Mouse (Mus musculus) right cerebral cortex, postnatal 10 days (tissue): Measurements from ENCODE around the gene Gm17617.
"Not testable (repeated sequence)": the region's sequence is repeated elsewhere in the genome, so short reads cannot be mapped to it uniquely, and the experiment has no call there.

Experiments used
- DNase-seq, 2 experiments: peaks; one replicate each; pipeline ENCODE4 v3.0.0; 2021; ENCODE audit warnings: low spot score in 2 of 2

The Gm17617 gene

DNA sequence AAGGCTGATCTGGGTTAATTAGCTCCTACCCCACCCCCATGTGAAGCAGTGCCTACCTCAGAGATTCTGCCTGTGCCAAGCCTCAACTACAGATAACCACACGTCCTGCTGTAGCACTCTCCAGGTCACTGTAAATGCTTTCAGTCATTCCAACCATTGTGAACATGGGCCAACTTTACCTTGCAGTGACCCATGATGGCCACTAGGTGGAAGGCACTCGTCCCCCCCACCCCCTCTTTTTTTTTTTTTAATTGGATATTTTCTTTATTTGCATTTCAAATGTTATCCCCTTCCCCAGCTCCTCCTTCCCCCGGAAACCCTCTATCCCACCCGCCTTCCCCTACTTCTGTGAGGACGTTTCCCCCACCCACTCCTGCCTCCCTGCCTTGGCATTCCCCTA lies 2.0 kb upstream of the Gm17617 start:
- no peak for DNase-seq

DNA sequence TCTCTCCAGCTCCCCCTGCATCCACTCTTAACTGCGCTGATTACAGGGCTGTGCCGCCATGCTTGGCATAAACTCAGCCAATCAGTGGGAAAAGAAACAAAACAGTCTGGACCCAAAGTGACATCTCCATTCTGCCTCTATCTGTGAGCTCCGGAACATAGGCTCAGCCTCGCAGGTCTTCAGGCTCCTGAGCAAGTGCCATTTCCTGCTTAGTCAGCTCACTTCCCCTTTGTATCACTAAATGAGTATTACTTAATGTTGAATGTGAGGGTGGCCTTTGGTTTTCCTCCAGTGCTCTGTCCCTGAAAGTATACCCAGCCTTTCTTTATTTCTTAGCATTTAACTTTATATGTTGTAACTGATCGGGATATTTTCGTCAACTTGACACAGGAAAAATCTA lies 8.4 kb downstream of the Gm17617 start:
- DNase-seq: no peak

DNA sequence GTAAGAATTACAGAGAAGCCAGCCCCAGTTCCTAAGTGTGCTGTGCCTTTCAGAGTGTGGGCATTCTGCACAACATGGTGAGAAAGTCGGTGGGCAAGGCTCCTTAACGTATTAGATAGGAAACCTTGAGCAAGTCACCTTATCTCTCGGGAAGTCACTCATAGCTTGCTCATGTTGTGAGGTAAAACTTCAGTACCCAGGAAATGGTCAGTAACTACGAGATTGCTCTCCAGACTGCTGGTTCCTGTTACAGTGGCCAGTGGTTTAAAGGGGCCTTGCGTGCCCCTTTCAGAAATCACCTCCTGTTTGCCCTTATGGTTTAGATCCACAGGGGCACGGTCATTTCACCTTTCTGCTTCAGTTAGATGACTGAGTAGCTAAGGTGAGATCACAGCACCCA lies 19.0 kb downstream of the Gm17617 start:
- no peak for DNase-seq

DNA sequence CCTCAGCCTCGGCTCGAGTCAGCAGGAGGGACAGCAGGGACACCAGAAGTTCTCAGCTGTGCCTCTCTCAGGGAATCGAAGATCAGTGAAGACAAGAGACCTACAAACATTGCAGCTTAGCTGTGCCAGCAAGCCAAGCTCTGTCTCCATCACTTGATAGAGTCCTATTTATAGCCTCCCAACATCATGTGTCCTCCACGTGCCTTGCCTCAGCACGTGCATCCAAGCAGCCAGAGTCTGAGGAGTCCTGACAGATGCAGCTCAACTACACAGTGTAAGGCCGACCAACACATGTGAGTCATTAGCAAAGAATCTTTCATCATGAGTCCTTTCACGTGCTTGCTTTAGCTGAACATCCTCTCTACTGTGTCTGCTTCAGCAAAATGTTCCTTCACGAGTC lies 25.7 kb downstream of the Gm17617 start:
- DNase-seq: peak; percentile 26 to 39

DNA sequence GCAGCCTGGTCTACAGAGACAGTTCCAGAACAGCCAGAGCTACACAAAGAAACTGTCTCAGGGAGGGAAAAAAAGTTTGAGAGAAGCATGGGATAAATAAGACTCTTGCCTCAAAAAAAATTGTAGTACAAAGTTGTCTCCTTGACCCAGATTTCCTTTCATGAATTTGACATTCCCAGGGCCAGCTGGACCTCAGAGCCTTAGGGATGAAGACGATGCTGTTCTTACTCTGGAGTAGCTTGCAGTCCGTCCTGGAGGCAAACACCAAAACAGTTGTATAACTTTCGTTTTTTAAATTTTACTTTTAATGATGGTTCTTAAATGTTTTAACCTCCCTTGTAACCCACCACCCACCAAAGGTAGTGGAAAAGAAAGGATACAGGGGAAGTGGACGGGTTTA lies 26.2 kb downstream of the Gm17617 start:
- no peak for DNase-seq

DNA sequence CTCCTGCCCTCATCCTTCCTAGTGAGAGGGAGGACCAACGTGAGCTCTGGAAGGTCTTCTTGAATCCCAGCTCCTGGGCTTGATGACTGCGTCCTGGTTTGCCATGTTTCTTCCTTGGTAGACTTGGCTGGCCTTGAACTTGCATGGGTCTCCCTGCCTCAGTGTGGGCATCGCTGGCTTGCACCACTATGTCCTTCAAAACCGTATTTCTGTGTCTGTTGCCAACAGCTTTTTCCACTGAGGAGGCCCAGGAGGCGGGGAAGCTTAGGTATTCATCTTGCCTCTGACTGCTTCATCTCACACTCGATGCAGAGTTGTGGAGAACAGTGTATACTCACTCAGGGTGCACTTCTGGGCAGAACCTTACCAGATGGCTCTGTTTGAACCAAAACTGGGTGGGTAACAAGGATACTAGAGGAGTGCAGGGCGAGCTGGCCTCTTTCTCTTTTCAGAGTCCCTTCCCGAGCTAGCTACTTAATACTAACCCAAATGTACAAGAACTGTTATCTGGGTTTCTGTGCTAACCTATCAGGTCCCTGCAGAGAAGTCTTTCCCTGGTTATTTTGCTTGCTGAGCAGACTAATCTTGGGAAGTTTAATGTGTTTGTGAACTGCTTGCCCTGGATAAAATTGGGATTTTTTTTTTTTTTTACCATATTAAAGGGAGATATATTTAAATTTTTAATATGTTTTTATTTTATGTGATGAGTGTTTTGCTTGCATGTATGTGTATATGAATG lies 27.2 kb downstream of the Gm17617 start:
- peak; percentile 22 to 28 for DNase-seq

DNA sequence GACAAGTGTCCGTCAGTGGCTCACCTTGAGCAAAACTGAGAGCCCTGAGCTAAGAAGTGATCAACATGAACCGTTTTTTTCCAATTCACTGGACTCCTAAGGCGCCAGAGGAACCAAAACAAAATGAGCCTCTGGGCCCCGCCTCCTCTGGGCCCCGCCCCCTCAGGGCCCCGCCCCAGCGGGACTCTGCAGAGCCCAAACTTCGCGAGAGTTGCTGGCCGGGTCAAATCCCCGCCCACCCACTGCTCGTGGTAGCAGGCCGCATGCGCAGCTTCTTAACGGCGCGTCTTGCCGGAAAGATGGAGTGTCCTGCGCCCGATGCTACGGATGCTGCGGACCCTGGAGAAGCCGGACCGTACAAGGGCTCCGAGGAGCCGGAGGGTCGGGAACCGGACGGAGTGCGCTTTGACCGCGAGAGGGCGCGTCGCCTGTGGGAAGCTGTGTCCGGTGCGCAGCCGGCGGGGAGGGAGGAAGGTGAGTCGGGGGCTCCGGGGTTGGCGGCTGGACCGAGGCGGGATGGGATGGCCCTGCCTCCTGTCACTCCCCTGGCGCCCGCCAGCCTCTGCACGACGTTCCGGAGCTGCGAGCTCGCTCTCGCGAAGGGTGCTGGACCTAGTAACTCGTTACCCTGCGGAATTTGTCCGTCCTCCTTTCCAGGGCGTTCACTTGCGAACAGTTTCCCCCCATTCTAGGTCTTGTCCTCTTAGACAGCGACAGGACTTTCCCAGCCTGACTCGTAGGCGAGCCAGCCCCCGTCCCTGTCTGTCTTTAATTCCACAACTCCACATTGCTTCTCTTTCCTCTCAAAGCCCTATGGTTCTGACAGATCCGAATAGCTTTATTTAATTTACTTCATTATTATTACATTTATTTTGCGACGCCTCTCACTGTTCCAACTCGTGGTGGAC lies 28.0 kb downstream of the Gm17617 start, which contains the start of gene Zfp346:
TSS of gene Zfp346 (plus strand) at position 267 of the 908 bp plus-strand sequence.
- peak; percentile 97 to 98 for DNase-seq

DNA sequence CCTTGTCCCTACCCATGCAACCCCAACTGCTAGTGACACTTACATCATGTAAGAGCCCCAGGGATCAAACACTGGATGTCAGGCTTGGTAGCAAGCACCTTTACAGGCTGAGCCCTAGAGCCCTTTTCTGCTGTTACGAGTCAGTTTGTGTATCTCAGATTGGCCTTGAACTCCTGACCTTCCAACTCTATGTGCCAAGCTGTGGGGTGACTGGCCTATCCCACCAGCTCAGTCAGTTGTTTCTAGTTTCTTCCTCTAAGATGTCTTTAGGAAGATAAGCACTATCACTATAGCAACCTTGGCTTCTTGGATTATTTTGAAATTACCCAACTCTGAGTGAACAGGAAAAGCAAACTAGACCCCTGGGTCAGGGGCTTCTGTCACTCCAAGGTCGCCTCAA lies 30.0 kb downstream of the Gm17617 start:
- no peak for DNase-seq

DNA sequence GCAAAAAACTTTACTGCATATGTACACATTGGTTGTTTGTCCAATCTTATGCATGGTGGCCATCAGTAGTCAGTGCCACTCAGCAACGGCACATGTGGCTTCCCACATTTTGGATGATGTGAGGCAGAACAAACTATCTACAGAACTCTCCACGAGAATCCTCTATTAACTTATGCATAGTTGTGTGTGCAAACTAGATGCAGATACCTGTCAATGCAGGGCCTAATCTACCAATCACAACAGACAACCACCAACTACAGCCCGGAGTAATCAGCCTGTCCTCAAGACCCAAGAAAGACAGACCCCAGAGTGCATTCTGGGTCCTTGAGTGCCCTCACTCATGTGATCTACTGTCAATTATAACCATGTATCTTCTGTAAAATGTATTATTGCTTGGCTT lies 31.0 kb downstream of the Gm17617 start:
- no peak for DNase-seq

DNA sequence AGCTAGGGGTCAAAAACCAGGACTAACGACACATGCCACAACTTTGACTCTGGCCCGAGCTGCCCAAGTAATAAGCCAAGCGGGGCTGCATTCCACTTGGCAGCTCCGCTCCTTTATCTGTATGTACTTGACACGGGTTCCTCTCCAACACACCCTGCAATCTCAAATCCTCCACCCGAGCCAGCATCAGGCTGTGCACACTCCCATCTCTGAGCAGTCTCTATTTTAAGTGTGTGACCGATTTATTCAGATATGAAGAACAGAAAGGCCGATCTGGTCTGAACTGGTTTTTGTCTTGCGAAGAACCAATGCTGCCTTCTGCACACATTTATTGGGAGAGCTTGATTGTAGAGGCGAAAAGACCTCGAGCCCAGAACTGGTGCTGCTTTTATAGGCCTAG lies 31.7 kb downstream of the Gm17617 start:
- DNase-seq: no peak

DNA sequence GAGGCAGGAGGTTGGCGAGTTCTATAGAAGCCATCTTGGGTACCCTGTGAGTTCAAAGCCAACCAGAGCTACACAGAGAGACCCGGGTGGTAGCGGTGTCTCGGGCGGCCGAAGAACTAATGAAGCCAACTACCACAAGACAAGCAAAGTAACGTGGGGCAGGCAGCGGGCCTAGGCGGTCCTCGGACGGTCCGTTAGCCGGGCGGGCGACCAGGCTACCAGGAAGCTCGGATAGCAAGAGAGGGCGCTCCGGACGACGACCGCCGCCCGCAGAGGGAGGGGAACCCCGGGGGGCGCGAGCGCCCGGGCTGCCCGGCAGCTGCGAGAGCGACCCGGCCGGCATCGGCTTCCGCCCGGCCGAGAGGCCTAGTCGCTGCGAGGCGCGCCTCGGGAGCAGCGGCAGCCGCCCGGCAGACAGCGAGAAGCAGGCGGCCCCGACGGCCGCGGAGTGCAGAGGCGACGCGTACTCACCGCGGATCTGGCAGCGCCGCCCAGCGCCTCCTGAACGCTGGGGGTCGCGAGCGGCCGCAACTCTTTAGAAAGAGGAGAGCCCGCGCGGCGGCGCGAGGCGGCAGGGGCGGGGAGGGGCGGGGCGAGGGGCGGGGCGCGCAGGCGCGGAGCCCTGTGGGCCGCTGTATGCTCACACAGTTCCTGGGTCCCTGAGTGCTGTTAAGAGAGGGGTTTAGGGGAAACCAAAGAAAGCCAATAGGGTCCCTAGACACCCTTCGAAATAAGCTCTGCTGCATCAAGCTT lies 33.4 kb downstream of the Gm17617 start, which contains the start of gene Uimc1:
TSS of gene Uimc1 (minus strand) at position 575 of the 753 bp plus-strand sequence.
- peak; percentile 91 to 92 for DNase-seq

DNA sequence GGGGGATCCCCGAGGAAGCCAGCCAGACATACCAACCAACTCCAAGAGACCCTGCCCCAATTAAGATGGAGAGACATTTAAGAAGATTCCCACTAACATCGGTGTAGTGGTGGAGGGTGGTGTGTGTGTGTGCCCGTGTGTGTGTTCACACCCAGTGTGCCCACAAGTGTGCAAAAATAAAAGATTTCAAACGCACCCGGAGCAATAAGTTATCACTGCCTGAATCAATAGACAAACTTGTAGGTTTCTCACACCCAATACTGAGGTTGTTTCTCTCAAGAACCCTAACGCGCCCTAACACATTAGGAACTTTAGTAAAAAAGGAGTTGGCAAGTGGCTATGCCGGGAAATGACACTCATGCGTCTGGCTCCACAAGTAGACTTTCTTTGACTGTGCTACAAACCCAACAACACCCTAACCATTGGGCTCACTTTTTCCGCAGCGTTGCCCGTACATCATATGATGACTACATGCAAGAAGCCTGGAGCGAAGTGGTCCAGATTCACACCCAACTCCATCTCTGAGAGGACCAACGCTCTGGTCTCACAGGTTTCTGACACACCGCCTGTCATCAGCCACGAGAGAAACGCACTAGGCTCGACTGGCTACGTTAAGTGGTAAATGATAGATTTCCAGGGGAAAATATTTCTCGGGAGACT lies 34.2 kb downstream of the Gm17617 start:
- DNase-seq: peak; percentile 28 to 54

DNA sequence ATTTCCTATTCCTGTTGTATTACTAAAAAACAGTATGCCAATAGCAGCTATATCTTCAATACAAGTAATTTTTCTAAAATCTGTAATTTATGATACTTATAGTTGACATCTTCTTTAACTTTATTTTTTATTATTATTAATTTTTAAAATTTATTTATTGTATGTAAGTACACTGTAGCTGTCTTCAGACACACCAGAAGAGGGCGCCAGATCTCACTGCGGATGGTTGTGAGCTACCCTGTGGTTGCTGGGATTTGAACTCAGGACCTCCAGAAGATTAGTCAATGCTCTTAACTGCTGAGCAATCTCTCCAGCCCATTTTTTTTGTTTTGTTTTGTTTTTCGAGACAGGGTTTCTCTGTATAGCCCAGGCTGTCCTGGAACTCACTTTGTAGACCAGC lies 35.5 kb downstream of the Gm17617 start:
- not testable (repeated sequence) for DNase-seq

DNA sequence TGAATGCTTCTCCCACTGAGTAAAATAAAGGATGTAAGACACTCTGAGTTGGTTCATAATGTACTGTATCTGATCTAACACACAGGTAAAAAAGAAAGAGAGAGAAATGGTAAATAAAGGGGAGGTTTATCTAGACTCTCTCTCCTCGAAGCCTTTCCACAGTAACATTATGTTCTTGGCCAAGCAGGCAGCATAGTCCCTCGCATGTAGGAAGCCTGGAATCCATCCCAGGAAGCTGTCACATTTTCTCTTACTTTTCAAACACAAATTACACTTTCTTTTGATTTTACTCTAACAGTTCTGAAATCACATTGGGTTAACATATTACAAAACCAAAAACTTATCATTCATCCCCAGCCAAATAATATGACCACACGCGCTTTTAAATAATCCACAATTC lies 40.8 kb downstream of the Gm17617 start:
- DNase-seq: no peak
